Mouse (Mus musculus): Measurements from ENCODE around the gene Slc22a12.

DNA sequence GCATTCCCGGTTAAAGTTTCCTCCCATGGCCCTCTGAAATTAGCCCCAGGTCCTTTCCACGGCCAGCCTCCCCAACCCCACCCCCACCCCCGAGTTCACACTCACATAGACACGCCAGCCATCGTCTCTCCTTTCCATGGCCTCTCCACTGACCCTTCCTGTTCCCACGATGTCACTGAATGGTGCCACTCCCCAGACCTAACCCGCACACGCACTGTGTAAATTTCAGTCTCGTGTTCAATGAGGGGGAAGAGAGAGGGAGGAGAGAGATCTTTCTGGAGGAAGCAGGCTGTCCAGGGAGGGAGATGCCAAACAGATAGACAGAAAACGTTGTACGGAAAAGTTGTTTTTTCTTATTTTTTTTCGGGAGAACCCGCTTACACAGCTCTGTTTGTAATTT, 12.5 kb downstream of the Slc22a12 start:
- TF ChIP-seq CTCF (IDR thresholded peaks at IDR 0.05; ENCODE audit: insufficient read depth, low read length), result no peak
- TF ChIP-seq POLR2A (IDR thresholded peaks at IDR 0.05; ENCODE audit: borderline replicate concordance, extremely low read depth, low read depth, low read length), result no peak

Measured in lung, adult 2 months (tissue).